Mouse (Mus musculus) 3T3-L1 (cell line): ENCODE results near the gene Ms4a1.
"Not testable (repeated sequence)": the region's sequence is repeated elsewhere in the genome, so short reads cannot be mapped to it uniquely, and the experiment has no call there.

ENCODE experiments used
- DNase-seq: peaks from one replicate; pipeline ENCODE4 v3.0.0-alpha.2; 2015; ENCODE audit warnings: low read depth, low spot score

The Ms4a1 gene

GRCm38 (mm10) chr19:11266052-11266845, at the start of gene Ms4a1:
Ms4a1 (minus strand) TSS chr19:11266241.
- no peak for DNase-seq

- DNase-seq, result no peak
Measured at GRCm38 (mm10) chr19:11314354-11314753, 48.3 kb upstream of the Ms4a1 start, which contains the start of gene Ms4a14. Ms4a14 (minus strand) TSS chr19:11314454.

GRCm38 (mm10) chr19:11308888-11309287, 42.8 kb upstream of the Ms4a1 start:
- no peak for DNase-seq

- DNase-seq, result not testable (repeated sequence)
Measured at GRCm38 (mm10) chr19:11299529-11299928, 33.5 kb upstream of the Ms4a1 start.

- no peak for DNase-seq
Measured at GRCm38 (mm10) chr19:11298939-11299338, 32.9 kb upstream of the Ms4a1 start.

- DNase-seq, result not testable (repeated sequence)
Measured at GRCm38 (mm10) chr19:11293616-11294015, 27.6 kb upstream of the Ms4a1 start.

GRCm38 (mm10) chr19:11292990-11293389, 26.9 kb upstream of the Ms4a1 start:
- DNase-seq, result no peak

- DNase-seq, result no peak
Measured at GRCm38 (mm10) chr19:11283773-11284172, 17.7 kb upstream of the Ms4a1 start, which contains the start of gene Ms4a5. Ms4a5 (minus strand) TSS chr19:11283873.

GRCm38 (mm10) chr19:11280223-11280622, 14.2 kb upstream of the Ms4a1 start:
- no peak for DNase-seq

- DNase-seq, result no peak
Measured at GRCm38 (mm10) chr19:11276431-11276830, 10.4 kb upstream of the Ms4a1 start.

- DNase-seq, result no peak
Measured at GRCm38 (mm10) chr19:11266956-11267355, 915 bp upstream of the Ms4a1 start.

GRCm38 (mm10) chr19:11264602-11265185, 1.3 kb downstream of the Ms4a1 start:
- DNase-seq, result no peak

GRCm38 (mm10) chr19:11263549-11263948, 2.5 kb downstream of the Ms4a1 start:
- no peak for DNase-seq

- DNase-seq, result not testable (repeated sequence)
Measured at GRCm38 (mm10) chr19:11262932-11263331, 3.1 kb downstream of the Ms4a1 start.

GRCm38 (mm10) chr19:11261522-11261921, 4.5 kb downstream of the Ms4a1 start:
- DNase-seq, result no peak

GRCm38 (mm10) chr19:11244230-11244629, 21.8 kb downstream of the Ms4a1 start:
- no peak for DNase-seq

- DNase-seq, result no peak
Measured at GRCm38 (mm10) chr19:11242560-11242959, 23.5 kb downstream of the Ms4a1 start.

GRCm38 (mm10) chr19:11235820-11236219, 30.2 kb downstream of the Ms4a1 start:
- DNase-seq, result no peak

- DNase-seq, result no peak
Measured at GRCm38 (mm10) chr19:11234921-11235735, 30.9 kb downstream of the Ms4a1 start.

- peak; percentile 31 for DNase-seq
Measured at GRCm38 (mm10) chr19:11234244-11234643, 31.8 kb downstream of the Ms4a1 start.

- no peak for DNase-seq
Measured at GRCm38 (mm10) chr19:11232348-11232747, 33.7 kb downstream of the Ms4a1 start, which contains the start of gene Ms4a12. Ms4a12 (minus strand) TSS chr19:11232448.
